Mouse (Mus musculus) cerebellum, adult 11-12 months (tissue): Measurements from ENCODE around the gene Sec61a1.

ENCODE experiments used
- DNase-seq: peaks from one replicate; pipeline ENCODE4 v3.0.0; 2022

The Sec61a1 gene

DNA sequence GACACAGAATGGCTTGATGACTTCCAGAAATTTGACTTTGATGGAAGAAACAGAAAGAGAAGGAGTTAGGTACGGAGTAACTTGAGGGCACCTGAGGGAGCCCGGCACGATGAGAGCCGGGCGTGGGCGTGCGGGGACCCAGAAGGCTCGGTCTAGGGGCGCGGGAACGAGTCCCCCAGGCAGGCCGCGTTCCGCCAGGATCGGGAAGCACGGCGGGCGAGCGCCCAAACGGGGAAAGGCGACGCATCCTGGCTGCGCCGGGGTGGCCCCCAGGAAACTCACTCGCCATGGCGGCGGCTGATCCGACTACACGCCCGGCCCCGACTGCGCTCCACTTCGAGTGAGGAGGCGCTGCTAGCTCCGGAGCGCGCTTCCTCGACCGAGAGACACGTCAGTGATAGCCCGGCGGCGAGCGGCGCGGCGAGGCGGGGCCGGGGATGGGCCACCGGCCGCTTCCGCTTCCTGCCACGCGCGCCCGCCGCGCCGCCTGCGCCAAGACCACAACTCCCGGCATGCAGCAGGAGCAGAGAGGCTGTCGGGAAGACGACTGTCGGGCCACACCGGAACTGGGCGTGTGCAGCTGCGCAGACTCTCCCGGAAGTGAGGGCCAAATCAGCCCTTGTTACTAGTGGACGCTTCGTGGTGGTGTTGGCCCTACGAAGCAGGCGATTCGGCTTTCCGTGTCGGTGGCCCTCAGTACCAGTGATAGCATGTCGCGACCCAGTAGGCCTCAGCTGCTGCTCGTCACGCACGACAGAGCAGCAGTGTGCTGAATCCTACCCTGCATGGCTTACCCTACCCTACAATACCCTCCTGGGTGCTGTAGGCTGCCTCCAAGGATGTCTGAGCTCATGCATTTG, at the start of gene Sec61a1:
Gene Sec61a1 (minus strand): TSS at position 502 of the 860 bp plus-strand sequence.
- peak; percentile 96 for DNase-seq

DNA sequence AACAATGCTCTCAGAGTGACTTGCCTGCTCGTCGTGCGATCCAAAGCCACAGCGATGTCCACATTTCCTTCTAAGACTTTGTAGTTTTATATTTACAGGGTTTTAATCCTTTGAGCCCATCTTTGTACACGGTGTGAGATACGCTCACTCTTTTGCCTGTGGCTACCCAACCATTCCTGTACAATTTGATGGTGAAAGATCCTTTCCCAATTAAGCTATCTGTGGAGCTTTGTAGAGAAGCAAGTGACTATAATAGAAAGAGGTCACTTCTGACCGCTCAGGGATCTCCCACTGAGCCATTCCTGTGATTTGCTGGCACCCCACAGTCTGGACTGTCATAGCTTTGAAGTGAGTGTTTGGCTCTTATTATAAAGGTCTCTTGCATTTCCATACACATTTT, 48.0 kb upstream of the Sec61a1 start:
- no peak for DNase-seq

DNA sequence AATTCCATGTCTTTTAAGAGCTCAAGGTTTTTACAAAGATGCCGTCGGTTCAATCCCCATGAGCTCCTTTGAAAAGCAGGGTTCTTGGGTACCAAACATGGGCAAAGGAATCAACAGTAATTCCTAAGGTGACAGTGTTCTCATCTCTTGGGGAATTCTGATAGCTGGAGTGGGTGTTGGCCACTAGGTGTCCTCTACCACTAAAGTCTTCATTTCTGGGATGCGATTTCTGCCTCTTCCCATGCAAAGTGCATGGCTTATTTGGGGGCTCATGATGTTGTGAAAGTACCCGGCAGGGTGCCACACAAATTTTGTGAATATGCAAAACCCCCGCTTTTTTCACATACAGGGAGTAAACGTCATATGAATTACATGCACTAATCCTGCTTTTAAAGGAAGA, 46.3 kb upstream of the Sec61a1 start:
- DNase-seq, result no peak

DNA sequence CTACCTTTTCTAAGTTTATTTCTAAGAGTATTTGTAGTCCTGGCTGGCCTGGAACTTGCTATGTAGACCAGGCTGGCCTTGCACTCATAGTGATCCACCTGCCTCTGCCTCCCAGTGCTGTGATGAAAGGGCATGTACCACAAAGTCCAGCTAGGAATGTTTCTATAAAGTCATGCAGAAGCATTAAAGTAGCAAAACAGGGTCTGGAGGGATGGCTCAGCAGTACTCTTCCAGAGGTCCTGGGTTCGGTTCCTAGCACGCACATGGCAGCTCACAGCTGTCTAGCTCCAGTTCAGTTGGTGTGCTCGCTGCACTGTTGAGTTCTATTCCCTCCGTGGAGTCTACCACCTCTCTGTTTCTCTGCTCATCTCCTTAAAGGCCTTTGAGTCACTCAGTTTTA, 41.5 kb upstream of the Sec61a1 start:
- DNase-seq, result no peak

DNA sequence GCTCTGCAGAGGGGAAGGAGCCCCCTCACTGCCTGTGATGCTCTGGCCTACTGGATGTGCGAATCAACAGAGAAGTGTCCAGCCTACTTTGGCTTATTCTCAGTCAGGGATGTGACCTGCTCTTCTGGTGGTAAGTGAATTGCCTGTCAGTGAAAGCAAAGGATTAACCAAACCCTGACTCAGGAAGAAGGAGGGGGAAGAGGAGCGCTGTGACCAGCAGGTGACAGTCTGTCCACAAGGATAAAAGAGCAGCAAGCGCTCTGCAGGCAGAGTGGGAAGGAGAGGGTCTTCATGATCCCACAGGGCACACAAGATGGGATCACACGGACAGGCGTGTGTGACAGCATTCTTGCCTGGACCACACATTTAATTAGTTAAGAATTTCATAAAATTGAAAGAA, 41.0 kb upstream of the Sec61a1 start:
- peak; percentile 47 for DNase-seq

DNA sequence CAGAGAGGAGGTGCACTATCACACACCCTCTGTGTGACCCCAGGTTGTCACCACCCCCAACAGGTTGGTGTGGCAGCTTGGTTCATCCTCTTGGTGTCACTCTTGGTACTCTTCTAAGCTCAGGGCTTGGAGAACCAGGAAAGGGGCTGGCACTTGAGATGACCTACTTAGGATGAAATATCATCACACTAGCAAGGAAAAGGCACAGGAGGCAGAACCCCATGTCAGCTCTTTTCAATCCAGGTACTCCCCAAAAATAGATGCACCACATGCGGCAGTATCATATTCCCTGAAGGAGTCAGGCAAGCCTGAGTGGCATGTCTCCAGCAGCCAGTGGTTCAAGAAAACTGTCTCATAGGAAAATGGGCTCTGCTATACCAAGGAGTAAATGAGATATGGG, 39.4 kb upstream of the Sec61a1 start:
- DNase-seq, result peak; percentile 88

DNA sequence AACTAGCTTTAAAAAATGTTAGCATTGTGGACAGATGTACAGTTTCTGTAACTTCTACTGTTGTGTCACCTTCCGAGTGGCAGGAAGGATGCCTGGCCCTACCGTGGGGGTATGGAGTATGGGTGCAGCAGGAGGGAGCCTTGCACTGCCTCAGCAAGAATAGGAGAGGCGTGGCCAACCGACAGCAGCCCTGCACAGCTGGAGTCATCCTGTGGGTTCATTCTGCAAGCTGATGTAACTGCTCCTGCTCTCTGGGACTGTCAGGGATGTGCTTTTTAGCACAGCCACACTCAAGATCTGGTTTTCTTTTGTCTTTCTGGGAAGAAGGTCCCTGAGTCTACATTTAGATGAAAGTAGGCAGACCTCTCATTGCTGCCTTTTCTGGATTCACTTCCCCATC, 38.8 kb upstream of the Sec61a1 start:
- DNase-seq, result no peak

DNA sequence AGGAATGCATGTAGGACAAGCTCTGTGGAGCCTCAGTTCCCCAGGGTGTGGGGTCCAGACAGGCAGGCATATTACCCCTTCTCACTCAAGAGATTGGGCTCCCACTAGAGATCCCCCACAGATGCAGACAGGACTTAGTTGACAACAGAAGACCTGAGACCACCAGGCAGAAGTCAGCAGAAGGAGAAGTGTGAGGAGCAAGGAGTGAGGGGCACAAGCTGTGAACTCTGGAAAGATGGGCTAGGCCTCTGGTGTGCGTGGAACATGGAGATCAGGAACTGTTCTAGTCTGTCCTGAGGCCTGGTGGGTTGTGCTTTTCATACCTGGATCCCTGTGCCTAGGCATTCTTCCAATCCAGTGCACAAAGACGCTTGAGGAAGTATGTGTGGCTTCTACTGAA, 31.2 kb upstream of the Sec61a1 start:
- DNase-seq, result no peak

DNA sequence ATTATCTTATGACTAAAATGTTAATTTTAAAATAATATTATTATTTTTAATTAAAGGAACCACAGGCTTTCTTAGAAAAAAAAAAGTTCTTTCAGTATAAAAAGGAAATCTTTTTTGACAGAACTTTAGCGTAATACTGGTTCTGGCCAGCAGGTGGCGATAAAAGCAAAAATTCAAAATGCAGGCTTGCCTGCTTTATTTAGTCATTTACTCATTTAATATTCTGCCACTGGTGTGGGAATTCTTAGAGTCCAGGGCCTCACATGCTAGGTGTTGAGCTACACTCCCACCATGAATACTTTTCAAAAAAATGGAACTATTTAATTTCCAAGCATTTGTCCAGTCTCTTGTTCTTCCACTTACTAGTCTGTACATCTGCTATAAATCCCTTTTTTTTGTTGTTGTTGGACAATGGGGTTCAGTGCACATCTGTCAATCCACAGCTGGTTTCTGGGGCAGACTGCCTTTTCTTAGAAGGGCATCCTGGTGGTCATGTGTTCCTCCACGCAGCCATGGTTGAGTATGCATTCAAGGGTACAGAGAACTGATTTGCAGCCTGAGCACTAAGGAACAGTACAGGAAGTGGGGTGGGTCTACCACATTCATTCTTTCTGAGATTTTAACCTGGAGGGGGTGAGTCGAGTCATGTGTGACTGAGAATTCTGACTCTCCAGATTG, 30.6 kb upstream of the Sec61a1 start:
- DNase-seq, result no peak

DNA sequence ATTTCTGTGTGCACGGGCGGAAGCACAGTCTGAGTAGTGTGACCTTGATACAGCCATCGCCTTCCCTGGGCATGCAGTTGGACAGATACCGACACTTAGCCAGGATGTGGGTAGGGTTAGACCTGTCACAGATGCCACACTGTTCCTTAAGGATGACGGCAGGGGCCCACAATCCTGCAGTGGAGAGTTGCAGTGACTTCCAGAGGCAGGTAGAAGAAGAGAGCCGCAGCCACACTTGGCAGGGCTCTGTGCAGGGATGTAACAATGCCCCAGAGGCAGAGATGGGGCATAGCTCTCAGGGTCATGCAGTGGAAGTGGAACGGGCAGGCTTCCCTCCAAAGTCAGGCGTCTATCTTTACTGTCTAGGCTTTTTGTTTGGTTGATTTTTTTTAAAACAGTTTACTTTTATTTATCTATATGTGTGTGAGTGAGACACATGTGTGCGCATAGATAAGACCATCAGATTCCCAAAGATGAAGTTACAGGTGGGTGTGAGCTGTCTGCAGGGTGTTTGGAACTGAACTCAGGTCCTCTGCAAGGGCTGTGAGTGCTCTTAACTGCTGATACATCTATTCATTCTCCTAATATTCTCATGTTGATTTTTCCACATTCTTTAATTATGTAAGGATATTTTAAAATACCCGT, 29.8 kb upstream of the Sec61a1 start:
- no peak for DNase-seq

DNA sequence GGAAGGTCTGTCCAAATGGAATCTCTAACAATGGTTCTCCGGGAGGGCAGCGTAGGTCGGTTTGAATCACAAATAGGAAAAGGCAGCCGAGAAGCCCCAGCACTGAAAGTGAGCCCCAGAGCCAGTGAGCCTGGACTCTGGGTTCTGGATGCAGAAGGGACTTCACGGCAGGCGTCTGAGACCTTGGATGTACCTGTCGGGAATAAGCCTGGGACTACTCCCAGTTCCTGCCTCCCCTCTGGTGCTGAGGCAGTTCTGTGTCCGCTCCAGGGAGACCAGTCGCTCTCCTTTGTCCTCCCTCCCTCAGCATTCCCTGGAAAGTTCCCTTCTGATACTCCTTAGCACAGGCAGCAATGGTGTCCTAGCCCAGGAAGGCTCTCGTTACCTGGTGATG, 26.7 kb upstream of the Sec61a1 start:
- DNase-seq, result no peak

DNA sequence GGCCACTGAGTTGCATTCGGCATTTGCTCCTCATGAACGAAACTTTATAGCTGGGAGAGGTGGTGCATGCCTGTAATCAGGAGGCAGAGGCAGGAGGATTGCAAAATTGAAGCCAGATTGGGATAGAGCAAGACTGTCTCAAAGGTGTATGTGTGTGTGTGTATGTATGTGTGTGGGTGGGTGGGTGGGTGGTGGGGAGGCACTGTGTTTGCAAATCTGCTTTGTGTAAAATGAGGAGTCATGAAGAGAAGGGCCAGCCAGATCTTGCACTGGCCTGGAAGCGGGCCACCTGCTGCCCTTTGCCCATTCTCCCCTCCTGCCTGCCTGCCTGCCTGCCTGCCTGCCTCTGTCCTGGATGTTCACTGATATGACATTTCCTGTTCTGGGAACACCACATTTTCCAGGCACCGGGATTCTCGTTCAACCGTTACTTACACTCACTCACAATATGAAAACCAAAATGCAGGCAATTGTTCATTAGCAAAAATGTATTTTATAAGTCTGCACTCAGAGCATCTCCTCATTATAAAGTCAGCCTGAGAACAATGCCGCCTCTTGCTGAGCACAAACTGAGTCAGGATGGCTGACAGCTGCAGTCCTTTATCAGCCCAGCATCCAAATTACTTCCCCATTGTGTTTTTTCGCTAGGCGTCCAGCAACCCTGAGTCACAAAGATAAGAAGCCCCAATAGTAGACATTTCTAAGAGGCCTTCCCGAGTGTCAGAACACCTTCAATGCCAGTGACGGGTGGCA, 26.1 kb upstream of the Sec61a1 start:
- DNase-seq, result no peak

DNA sequence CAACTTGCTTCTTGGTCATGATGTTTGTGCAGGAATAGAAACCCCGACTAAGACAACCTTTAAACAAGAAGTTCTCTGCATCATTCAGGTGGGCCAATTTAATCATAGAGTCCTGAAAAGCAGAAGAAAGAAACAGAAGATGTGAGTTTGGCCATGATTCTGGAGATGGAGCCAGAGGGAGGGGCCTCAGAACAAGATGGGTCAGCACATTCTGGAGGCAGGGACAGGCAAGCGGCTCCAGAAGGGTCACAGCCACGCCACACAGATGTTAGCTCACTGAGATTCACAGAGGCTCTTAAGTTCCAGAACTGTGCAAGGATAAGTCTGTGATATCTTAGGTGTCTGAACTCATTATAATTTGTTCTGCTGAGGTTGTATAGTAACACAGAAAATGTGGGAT, 25.5 kb upstream of the Sec61a1 start:
- no peak for DNase-seq

DNA sequence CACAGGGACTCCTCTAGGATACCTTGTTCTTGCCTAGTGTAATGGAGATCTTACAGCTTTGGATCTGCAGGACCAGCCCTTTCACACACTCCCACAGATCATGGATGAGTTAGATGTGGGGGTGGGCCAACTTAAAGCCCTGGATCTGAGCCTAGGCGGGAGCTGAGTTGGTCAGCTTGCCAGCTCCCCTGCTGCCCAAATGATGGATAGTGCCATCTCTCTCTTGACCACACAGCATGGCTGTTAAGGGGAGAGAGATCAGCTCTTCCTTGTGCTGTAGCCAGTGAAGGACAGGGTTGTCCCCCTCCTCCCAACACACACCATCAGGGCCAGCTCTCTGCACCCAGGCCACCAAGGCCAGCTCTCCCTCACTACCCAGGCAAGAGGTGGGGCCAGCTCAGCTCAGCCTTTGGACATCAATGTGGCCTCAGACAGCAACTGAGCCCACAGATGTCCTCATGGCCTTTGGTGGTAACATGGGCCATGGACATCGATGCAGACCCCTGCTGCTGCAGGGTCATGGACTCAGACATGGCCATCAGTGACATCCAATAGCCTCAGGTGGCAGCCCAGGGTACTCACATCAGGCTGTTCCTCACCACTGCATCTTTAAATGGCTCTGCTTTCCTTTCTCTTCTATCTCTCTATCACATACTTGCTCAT, 21.5 kb upstream of the Sec61a1 start:
- DNase-seq, result no peak

DNA sequence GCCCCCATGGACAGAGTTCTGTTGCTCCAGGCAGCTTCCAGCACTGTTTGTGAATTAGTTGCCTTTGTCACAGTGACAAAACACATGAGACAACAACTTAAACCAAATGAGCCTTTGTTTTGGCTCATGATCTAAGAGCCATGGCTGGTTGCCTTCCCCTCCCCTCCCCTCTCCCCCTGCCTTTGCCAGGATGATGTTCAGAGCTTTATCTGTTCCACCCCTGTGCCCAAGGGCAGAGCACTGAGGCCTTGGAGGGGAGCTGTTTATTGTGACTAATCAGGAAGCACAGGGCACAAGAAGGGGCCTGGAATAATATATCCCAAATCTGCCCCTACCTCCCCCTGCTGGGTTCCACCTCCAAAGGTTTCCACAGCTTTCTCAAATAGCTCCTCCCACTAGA, 11.6 kb upstream of the Sec61a1 start:
- DNase-seq, result no peak

DNA sequence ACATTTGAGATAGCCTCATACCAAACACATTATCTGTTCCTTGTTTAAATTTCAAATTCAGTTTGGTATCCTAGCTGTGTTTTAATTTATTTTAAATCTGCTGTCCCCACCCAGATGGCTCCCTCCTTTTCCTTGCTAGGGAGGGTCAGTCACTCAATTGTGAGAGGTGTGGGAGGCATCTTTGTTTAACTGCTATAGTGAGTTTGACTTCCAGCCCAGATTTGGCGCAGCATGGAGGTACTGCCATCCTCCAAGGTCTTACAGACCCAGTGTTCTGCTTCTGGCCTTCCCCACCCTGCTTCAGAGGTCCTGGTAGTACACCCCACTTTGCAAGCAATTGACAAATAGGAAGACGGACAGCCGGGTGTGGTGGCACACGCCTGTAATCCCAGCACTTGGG, 5.4 kb upstream of the Sec61a1 start:
- no peak for DNase-seq

DNA sequence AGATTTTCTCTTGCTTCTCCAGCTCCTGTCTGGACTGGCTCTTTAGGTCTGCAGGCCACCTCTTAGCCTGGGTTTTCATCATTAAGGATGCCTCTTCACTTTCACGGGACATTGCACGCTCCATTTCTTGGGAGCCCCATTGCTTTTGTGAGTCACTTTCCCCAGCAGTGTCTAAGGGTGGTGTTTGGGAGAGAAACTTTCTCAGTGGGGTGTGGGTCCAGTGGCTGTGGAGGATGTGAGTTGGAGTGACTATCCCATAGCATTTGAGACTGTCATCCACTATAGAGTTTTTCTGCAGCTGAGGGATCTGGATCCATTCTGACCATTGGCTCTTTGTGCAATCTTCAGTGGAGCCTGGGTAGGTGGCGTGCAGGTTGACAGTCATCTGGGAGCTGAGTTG, 4.7 kb upstream of the Sec61a1 start:
- no peak for DNase-seq

DNA sequence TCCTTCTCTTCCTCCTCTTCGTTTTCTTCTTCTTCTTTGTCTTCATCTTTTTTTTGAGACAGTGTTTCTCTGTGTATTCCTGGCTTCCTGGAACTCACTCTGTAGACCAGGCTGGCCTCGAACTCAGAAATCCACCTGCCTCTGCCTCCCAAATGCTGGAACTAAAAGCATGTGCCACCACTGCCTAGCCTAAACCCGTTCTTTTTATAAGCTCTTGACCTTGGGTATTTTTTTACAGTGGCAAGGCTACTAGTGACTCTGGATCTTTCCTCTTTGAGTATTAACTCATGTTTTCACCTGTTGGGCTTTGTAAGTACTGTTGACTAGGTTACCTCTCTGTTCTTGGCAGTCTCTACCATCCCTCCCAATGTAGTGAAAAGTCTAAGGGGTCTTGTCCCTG, 4.3 kb upstream of the Sec61a1 start:
- DNase-seq, result no peak

DNA sequence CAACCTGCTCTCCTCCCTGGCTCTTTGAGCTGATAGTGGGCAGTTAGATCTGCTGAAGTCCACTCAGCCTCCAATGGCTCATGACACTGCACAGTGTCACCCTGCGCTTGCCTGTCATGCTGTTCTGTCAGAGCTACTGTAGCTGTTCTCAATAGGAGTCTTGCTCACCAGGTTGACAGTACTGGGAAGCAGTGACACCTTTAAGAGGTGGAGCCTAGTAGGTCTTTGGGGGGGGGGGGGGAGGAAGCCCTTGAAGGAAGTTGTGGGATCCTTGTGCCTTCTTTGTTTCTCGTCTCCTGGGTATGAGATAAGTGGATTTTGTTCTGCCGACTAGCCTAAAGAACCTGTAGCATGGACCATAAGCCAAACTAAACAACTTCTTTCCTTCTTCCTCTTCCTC, 3.9 kb upstream of the Sec61a1 start:
- DNase-seq, result no peak

DNA sequence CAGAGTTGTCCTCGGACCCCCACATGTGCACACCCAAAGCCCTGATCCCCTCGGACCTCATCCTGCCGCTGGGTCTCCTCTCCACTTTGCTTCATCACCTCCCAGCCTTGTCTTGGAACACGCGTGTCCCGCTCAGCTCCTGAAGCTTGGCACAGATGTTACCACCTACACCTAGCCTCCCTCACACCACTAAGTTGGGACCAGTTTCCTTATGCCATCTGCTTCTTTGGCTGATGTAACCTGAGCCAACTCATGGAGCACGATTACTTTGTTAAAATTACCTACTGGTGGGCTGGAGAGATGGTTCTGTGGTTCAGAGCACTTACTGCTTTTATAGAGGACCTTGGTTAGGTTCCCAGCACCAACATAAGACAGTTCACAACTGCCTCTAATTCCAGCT, 3.1 kb upstream of the Sec61a1 start:
- no peak for DNase-seq

DNA sequence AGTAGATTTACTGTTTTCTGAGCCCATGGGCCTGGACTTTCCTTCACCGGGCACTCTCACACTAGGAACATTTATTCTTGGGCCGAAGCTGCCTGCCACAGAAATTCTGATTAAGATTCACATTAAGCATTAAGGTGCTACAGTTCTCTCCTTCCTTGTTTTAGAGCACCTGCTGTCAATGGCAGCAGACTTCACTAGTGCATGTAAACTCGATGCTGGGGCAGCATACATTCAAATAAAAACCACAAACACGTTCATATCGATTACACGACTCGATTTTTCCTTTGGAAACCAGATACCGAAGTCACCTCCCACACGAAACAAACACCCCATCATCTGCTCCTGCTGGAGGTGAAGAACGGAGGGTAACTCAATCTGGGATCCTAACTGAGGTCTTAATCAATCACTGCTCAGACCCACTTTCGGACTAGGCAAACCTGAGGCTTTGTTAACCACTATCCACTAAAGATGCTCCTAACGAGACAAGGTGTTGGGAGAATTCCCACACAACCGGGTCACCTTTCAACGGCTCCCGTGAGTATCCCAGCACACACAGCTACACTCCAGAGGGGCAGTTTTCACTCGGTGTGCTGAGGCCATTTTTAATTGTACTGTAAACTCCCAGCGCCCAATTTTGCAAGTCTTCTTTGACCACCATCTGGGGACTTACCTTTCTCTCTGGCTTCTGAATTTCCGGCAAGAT, 853 bp downstream of the Sec61a1 start:
- DNase-seq, result no peak

DNA sequence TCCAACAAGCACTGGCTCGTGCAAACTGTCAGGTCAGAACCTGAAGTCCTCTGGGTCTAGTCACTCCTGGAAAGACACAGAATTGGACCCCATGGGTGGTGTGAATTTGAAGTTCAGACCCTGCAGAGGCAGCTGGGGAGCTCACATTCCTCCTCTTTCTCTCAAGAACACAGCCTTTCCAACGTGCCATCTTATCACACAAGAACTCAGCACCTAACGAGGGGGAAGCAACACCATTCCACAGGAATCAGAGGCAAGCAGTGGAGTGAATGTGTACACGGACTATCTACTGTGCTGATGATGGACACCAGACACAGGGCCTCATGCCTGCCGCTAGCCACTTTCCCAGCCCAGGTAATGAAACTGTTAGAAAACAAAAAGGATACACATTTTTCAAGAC, 2.0 kb downstream of the Sec61a1 start:
- DNase-seq, result no peak
